Mouse (Mus musculus) limb, embryonic 13.5 days (tissue): ENCODE measurements at regions not wholly inside any gene's neighbourhood (a gene's known extent, or its start where the extent isn't known, plus 50 kb on each side); places are given as distances from the start of the nearest gene placed in this dataset.

Source experiments
- ATAC-seq: fragments of 200-750 bp; cut with Nextera tagmentation; 2 replicates; pipeline ENCODE4 v1.8.0; 2017; ENCODE audit warnings: low read depth, moderate number of reproducible peaks, moderate TSS enrichment; ENCODE audit not compliant: low FRiP score
- H3K27ac ChIP-seq: fragments of 300-500 bp; sonication (generic); 2 replicates; pipeline ENCODE4 v1.5.1; 2015; ENCODE audit warnings: inconsistent platforms, mild to moderate bottlenecking, moderate library complexity
- H3K27me3 ChIP-seq: fragments of 300-500 bp; sonication (generic); 2 replicates; pipeline ENCODE4 v1.6.1; 2015; ENCODE audit warnings: mild to moderate bottlenecking, inconsistent platforms
- H3K36me3 ChIP-seq: fragments of 300-500 bp; sonication (generic); 2 replicates; pipeline ENCODE4 v1.6.1; 2015; ENCODE audit warnings: inconsistent platforms, mild to moderate bottlenecking, moderate library complexity
- H3K4me1 ChIP-seq: fragments of 300-500 bp; sonication (generic); 2 replicates; pipeline ENCODE4 v1.6.1; 2015; ENCODE audit warnings: inconsistent platforms
- H3K4me2 ChIP-seq: fragments of 300-500 bp; sonication (generic); replicated peaks from 2 replicates; pipeline ENCODE4 v1.6.1; 2015; ENCODE audit warnings: inconsistent platforms, mild to moderate bottlenecking, moderate library complexity
- H3K4me3 ChIP-seq: fragments of 300-500 bp; sonication (generic); 2 replicates; pipeline ENCODE4 v1.5.1; 2015; ENCODE audit warnings: moderate library complexity, mild to moderate bottlenecking, inconsistent platforms
- H3K9ac ChIP-seq: fragments of 300-500 bp; sonication (generic); 2 replicates; pipeline ENCODE4 v1.6.1; 2015; ENCODE audit warnings: mild to moderate bottlenecking, inconsistent platforms
- H3K9me3 ChIP-seq: fragments of 300-500 bp; sonication (generic); 2 replicates; pipeline ENCODE4 v1.6.1; 2016; ENCODE audit warnings: inconsistent platforms
- WGBS: fragments of 180-500 bp; shearing (Covaris S2); methylation state at CpG from one replicate; pipeline ENCODE4 v1.1.7; 2015; 5-methylcytosine and 5-hydroxymethylcytosine counted together

DNA sequence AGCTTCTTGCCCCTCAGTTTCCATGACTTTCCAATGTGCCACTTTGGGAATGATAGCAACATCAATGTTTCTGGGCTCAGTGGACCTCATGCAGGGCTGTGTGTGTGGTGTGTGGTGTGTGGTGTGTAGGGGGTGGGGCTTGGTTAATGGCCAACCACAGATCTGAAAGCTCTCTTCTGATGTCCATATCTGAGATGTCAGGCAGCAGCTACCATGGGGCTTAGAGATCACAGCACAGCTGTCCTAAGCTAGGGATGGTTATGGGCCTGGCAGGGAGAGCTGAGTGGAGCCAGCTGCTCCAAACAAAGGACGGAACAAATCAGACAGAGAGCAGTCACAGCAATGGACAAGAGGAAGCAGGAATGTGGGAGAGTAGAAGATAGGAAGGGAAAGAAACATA, 606.8 kb upstream of the Cdh5 start:
- H3K27ac ChIP-seq: no peak overlapping the region
- 0 out of 2 replicates have a peak, but pooled peaks have one; percentile 31 for ATAC-seq
- 55% methylated on average over 1 of the region's 1 CpGs for WGBS
- no peak overlapping the region for H3K4me2 ChIP-seq
- no peaks in the 10 kb centered on the region for H3K27me3 ChIP-seq
- no peaks in the 10 kb centered on the region for H3K36me3 ChIP-seq
- H3K4me1 ChIP-seq: peaks cover 13% of the 10 kb centered on the region
- no peaks in the 10 kb centered on the region for H3K9me3 ChIP-seq
- H3K9ac ChIP-seq: no peak overlapping the region
- no peak overlapping the region for H3K4me3 ChIP-seq

DNA sequence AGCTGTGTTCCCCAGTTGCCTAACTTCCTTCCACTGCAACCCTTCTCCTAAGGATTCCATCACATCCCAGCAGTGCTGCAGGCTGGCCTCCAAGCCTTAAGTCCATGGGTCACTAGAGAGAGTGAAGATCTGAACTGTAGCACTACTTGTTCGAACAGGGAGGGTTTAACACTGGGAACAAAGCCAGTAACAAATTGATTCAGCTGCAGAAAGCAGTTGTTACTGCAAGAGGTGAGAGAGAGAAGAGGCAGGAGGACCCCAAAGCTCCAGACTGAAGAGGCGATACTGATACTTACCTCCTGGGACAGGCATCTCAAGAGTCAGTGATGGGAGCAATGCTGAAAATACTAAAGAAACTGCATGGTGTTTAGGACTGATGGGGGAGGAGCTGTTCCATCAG, 600.1 kb upstream of the Cdh5 start:
- H3K27ac ChIP-seq: no peak overlapping the region

DNA sequence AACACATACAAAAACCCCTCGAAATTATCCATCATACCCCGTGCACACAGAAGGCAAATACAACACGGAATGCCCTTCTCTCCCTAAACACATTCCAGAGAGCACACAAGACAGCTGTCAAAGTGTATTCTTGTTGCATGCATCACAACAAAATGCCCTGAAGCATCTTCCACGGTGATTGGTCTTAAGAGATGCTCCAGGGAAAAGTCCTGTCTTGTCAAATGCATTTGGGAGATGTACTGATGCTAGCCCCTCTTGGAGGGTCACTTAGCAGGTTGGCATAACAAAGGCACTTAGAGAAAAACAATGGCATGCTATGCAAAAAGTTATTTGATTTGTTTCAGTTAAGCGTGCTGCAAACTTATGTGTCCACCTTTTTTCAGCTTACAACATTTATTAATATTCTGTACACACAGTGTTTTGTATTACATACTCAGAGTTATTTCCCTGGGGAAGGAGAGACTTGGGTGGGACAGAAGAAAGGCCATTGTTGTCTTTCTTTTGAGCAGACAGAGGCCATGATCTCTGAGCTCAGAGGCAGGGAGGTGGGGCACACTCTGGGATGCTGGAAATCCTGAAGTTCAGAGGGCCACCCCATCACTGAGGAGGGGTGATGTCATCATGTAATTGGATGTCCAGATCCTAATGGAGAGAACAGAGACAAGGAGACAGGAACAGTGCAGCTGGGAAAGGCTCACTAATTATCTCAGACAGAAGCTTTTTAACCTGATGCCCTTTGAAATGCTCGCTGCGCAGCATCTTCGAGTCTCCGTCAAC, 598.2 kb upstream of the Cdh5 start:
- Histone ChIP-seq H3K9me3 (peaks cover 8% of the 10 kb centered on the region; the same call in 1 of the 2 replicates), H3K36me3 (no peaks in the 10 kb centered on the region), H3K4me1 (0 out of 2 replicates have a peak, but pooled peaks cover 5% of the 10 kb centered on the region), H3K9ac (no peak overlapping the region), H3K27me3 (no peaks in the 10 kb centered on the region), H3K27ac (no peak overlapping the region), H3K4me3 (no peak overlapping the region), H3K4me2 (no peak overlapping the region)
- 87% methylated on average over 9 of the region's 9 CpGs for WGBS
- no peak for ATAC-seq

More for the DNA sequence above, 600.1 kb upstream of the Cdh5 start:
- Histone ChIP-seq H3K36me3 (no peaks in the 10 kb centered on the region), H3K9me3 (no peaks in the 10 kb centered on the region), H3K4me1 (0 out of 2 replicates have a peak, but pooled peaks cover 5% of the 10 kb centered on the region), H3K4me3 (no peak overlapping the region), H3K9ac (no peak overlapping the region), H3K4me2 (no peak overlapping the region), H3K27me3 (no peaks in the 10 kb centered on the region)
- WGBS: 53% methylated on average over 2 of the region's 2 CpGs
- no peak for ATAC-seq

DNA sequence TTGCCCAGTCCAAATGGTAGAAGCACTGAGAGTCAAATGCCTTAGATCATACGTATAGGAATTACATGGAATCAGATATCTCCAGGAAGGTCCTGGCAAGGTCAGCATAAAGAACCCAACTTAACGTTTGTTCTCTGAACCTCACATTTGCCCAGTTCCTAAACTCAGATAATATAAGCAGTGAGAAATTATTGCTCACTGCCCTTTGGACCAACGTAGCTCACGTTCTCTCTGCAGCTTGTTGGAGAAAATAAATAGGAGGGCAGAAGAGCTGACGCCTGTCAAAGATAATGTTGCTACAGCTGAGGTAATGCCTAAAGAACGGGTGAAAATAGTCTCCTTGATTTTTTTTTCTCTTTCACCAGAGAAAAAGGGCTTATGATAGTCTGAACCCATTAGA, 595.1 kb upstream of the Cdh5 start:
- Histone ChIP-seq H3K36me3 (no peaks in the 10 kb centered on the region), H3K4me3 (no peak overlapping the region), H3K9me3 (peaks cover 8% of the 10 kb centered on the region; the same call in 1 of the 2 replicates), H3K27ac (no peak overlapping the region), H3K4me1 (0 out of 2 replicates have a peak, but pooled peaks cover 1% of the 10 kb centered on the region), H3K27me3 (no peaks in the 10 kb centered on the region), H3K9ac (no peak overlapping the region), H3K4me2 (no peak overlapping the region)
- ATAC-seq: no peak
- WGBS: 69% methylated on average over 6 of the region's 6 CpGs

DNA sequence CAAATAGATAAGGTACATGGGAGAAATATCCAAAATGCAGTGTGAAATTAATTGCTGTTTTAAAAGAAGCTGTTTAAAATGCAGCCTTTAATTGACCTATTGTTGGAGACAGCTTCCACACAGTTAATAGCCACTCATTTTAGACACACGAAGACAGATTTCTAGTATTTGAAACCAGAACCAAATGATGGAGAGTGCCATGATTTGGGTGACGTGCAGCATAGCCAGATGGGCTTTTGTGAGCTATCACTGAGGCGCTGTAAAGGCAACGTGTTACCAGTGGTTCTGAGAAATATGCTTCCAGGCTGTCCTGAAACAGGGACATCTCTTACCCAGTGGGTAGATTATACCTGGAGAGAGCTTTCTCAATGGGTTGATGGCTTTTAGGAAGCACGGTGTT, 594.4 kb upstream of the Cdh5 start:
- H3K27me3 ChIP-seq: no peaks in the 10 kb centered on the region
- no peak for ATAC-seq
- H3K4me2 ChIP-seq: no peak overlapping the region
- no peaks in the 10 kb centered on the region for H3K4me1 ChIP-seq
- H3K4me3 ChIP-seq: no peak overlapping the region
- H3K9me3 ChIP-seq: peaks cover 8% of the 10 kb centered on the region; the same call in 1 of the 2 replicates
- no peak overlapping the region for H3K27ac ChIP-seq
- 77% methylated on average over 5 of the region's 5 CpGs for WGBS
- H3K9ac ChIP-seq: no peak overlapping the region
- H3K36me3 ChIP-seq: no peaks in the 10 kb centered on the region

DNA sequence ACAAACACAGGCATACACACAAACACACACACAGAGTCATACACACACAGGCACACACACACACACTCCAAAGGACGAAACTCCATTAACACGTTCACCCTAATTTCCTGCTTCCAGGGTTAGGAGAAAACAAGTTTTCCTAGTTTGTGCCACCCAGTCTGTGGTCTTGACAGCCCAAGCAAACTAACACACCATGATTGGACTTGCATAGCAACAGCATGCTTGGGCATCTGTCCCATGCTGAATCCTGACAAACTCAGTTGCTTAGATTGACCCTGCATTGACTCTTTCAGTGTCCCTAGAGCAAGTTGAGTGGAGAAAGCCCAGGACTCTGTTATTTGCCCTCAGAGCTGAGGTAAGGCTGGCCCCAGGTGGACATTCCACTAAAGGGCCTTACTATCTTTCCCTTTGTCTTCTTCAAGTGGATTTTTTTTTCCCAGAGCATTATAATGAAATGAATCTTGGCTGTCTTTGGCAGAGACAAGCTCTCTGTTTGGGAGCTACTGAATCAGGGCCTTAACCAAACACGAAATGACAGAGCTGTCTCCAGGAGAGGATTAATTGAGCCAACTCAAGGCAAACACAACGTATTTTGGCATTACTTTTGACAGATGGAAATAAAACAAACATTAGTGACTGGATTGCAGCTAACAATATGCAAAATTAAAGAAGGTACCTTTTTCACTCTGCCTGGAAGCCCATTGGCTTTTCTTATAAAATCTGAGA, 581.1 kb upstream of the Cdh5 start:
- Histone ChIP-seq H3K4me3 (no peak overlapping the region), H3K9ac (no peak overlapping the region), H3K4me2 (no peak overlapping the region), H3K9me3 (no peaks in the 10 kb centered on the region), H3K36me3 (no peaks in the 10 kb centered on the region), H3K27me3 (no peaks in the 10 kb centered on the region), H3K27ac (no peak overlapping the region), H3K4me1 (no peaks in the 10 kb centered on the region)
- no peak for ATAC-seq
- 68% methylated on average over 4 of the region's 4 CpGs for WGBS

DNA sequence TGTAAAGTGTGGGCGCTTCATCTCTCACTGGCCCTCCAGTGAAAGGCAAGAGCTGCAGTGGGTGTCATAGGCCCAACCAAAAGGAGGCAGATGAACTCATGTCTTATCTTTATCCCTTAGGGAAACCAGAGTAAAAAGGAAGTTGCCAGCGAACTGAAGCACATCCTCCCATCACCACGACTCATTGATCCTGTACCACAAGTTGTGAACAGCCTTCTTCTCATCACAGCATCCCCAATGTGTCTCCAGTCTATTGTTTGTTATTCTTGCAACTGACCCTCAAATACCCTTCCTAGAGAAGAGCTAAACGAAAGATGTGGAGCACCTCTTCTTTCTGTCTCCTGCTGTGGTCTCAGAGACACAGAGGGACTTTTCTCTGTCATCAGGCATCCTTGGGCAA, 570.5 kb upstream of the Cdh5 start:
- Histone ChIP-seq H3K4me2 (no peak overlapping the region), H3K4me3 (no peak overlapping the region), H3K4me1 (0 out of 2 replicates have a peak, but pooled peaks cover 2% of the 10 kb centered on the region), H3K9ac (no peak overlapping the region), H3K27me3 (no peaks in the 10 kb centered on the region), H3K27ac (no peak overlapping the region), H3K36me3 (no peaks in the 10 kb centered on the region), H3K9me3 (no peaks in the 10 kb centered on the region)
- WGBS: 79% methylated on average over 4 of the region's 4 CpGs
- no peak for ATAC-seq

DNA sequence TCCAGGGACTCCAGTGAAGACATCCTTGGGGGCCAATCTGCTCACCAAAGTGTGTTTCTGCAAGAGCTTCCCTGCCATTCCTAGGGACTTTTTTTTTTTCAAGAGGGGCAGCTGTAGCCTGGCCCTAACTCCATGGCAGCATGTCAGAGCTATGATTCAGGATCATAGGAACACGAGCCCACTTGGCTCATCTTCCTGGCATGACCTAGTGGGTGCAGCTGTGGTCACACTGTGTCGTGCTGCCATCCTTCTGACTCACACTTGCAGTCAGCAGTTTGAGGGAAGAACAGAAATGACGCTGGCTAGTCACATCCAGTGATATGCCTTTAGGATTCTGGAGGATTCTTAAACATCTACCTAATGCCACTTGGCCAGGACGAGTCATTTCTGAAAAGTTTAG, 566.5 kb upstream of the Cdh5 start:
- 92% methylated on average over 4 of the region's 4 CpGs for WGBS
- no peak overlapping the region for H3K4me3 ChIP-seq
- 0 out of 2 replicates have a peak, but pooled peaks cover 2% of the 10 kb centered on the region for H3K4me1 ChIP-seq

DNA sequence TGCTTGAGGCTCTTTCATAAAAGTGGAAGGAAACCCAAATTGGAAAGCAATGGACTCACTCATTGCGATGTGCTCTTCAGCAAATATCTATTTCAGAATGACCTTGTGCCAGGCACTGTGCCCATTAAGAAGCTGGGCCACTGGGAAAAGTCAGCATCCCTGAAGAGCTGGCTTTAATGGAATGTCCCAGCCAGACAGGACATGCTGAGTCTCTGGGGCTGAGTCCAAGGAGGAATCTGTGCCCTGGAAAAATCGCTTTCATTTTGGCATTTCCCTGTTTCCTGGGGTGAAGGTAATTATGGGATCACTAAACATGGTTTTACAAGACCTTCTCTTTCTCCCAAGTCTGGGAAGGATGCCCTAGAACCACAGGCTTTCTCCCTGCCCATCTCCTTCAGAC, 564.6 kb upstream of the Cdh5 start:
- Histone ChIP-seq H3K9me3 (no peaks in the 10 kb centered on the region), H3K36me3 (no peaks in the 10 kb centered on the region), H3K4me2 (no peak overlapping the region), H3K4me1 (0 out of 2 replicates have a peak, but pooled peaks cover 2% of the 10 kb centered on the region), H3K27me3 (no peaks in the 10 kb centered on the region), H3K4me3 (no peak overlapping the region), H3K9ac (no peak overlapping the region), H3K27ac (no peak overlapping the region)
- ATAC-seq: no peak
- WGBS: 64% methylated on average over 2 of the region's 2 CpGs

More for the DNA sequence above, 566.5 kb upstream of the Cdh5 start:
- Histone ChIP-seq H3K36me3 (no peaks in the 10 kb centered on the region), H3K9me3 (no peaks in the 10 kb centered on the region), H3K9ac (no peak overlapping the region), H3K4me2 (no peak overlapping the region), H3K27ac (no peak overlapping the region), H3K27me3 (no peaks in the 10 kb centered on the region)
- ATAC-seq: no peak

DNA sequence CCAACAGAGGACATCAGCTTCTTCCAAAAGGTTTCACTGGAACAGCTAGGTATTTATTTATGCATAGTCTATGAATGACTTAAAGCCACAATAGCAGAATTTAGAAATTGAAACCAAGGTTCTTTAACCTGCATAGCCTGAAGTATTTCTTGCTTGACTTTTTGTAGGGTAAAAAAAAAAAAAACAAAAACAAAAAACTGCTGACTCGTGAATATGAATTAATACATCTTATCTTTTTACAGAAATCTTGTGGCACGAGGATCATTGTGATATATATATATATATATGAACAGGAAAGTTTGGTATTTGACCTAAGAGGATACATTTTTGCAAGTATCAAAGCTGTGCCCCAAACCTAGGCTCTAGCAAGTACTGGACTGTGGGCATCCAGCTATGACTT, 559.5 kb upstream of the Cdh5 start:
- no peak overlapping the region for H3K4me2 ChIP-seq
- no peaks in the 10 kb centered on the region for H3K4me1 ChIP-seq
- H3K27ac ChIP-seq: no peak overlapping the region
- no peak overlapping the region for H3K9ac ChIP-seq
- H3K4me3 ChIP-seq: no peak overlapping the region
- WGBS: 78% methylated on average over 2 of the region's 2 CpGs
- no peaks in the 10 kb centered on the region for H3K9me3 ChIP-seq
- no peaks in the 10 kb centered on the region for H3K36me3 ChIP-seq
- no peaks in the 10 kb centered on the region for H3K27me3 ChIP-seq
- ATAC-seq: no peak

DNA sequence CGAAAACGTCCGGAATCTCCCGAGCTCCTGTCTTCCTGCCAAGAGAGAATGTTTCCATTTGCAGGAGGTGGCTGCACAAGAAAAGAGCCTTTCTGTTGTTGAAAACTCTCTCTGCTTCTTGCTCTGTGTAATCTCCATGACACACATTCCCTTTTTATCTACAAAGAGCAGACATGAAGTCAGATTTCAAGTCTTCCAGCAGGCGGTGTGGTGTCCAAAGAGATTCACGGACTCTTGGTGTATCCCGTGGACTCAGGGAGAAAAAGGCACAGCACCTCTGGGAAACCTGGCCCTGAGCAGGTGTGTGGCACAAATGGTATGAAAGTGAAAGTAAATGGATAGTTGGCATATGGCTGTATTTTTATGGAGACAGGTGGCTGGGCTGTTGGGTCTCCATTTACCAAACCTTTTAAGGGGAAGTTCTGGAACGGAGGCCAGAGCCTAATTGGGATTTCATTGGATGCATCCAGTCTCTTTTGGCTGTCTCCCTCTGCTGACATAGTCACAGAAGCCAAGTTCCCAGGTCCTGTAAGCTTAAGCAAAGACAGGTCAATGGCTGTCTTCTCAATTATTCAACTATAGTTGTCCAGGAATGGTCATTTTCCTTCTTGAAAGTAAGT, 549.4 kb upstream of the Cdh5 start:
- no peaks in the 10 kb centered on the region for H3K27me3 ChIP-seq
- 84% methylated on average over 8 of the region's 8 CpGs for WGBS
- no peak overlapping the region for H3K27ac ChIP-seq
- no peak for ATAC-seq
- no peak overlapping the region for H3K9ac ChIP-seq
- H3K9me3 ChIP-seq: no peaks in the 10 kb centered on the region
- no peak overlapping the region for H3K4me2 ChIP-seq
- no peaks in the 10 kb centered on the region for H3K36me3 ChIP-seq
- H3K4me3 ChIP-seq: no peak overlapping the region
- no peaks in the 10 kb centered on the region for H3K4me1 ChIP-seq

DNA sequence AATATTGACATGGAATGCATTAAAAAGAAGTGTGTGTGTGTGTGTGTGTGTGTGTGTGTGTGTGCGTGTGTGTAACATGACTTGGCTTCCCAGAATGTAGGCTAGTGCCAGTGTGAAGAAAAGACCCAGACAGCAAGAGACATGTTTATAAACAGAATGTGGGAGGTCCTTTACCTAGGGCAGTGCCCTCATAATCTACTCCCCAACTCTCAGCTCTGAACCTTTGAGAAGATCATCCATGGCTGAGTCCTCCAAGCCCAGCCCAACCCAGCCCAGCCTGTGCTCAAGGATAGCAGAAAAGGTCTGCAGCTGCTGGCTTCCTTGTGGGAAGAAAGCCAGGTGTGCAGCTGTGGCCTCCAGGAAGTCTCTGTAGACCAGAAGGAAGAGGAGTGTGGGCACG, 539.8 kb upstream of the Cdh5 start:
- Histone ChIP-seq H3K9ac (no peak overlapping the region), H3K9me3 (no peaks in the 10 kb centered on the region), H3K4me3 (no peak overlapping the region), H3K36me3 (no peaks in the 10 kb centered on the region), H3K4me1 (no peaks in the 10 kb centered on the region), H3K4me2 (no peak overlapping the region), H3K27me3 (no peaks in the 10 kb centered on the region), H3K27ac (no peak overlapping the region)
- 82% methylated on average over 2 of the region's 2 CpGs for WGBS
- ATAC-seq: no peak
